Mouse (Mus musculus) induced T-regulatory cell, adult 2 months (primary cell): ENCODE measurements around the gene Gli2.

Experiments
- DNase-seq: peaks from one replicate; pipeline ENCODE4 v3.0.0-alpha.2; 2012; ENCODE audit warnings: low read depth

Gli2 gene

GRCm38 (mm10) chr1:119053402-119053841 is at the start of gene Gli2:
Gene Gli2 (minus strand): TSS chr1:119053619.
- peak; percentile 3 for DNase-seq

DNA sequence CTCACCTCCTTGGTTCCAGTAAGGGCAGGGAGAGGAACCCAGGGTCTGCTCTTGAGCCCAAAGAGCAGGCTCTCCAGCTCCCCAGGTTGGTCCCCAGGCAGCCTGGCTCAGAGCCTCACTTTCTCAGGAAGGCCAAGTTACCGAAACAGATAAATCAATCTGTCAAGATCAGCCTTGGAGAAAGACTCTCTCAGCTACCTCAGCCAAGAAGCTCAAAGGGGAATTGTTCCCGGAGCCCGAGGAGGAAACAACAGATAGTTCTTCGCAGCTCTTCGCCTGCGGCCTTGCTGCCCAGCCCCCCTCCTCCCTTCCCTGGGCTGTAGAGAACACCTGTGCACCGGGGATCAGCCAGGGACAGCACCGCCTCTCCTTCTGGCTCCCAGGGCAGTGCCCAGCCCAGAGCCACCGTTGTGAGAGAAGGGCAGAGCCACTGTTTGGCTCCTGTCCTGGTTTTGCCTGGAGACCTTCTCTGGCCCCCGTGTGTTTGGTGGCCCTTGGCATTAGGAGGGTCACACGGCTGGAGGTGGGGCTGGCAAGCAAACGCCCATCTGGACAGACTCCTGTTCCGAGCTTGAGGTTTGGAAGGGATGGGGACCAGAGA is 44.6 kb upstream of the Gli2 start:
- DNase-seq, result no peak

GRCm38 (mm10) chr1:119093739-119094138 is 40.3 kb upstream of the Gli2 start:
- DNase-seq, result peak; percentile 32

DNA sequence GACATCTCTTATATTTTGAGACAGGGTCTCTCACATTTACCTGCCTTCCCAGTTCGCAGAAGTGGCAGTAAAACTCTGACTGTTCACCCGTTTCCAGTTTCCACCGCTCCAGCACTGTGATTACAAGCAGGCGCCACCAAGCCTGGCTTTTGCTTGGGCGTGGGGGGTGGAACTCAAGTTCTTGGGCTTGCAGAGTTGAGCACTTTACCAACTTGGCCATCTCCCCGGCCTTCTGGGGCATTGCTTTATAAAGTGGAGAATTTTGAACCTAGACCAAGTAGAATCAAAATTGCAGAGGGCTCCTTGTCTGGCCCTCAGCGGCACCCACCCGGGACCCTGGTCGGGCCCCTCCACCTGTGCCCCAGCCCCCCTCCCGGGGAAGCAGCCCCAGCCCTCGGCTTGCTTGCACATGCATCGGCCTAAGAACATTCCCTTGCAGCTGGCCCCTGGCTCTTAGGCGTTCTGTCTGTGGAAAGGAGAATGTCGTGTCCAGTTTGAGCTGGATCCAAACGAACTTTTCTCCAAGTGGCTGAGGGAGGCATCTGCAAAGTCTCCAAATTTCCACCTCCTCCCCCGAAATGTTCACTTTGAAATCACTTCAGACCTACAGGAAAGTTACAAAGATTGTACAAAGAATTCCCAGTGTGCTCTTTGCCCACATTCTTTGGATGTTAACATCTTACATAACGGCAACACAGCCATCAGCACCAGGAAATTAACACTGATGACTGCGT is 36.6 kb upstream of the Gli2 start:
- DNase-seq, result no peak

- peak; percentile 69 for DNase-seq
Measured at GRCm38 (mm10) chr1:119087539-119087938, 34.1 kb upstream of the Gli2 start.

DNA sequence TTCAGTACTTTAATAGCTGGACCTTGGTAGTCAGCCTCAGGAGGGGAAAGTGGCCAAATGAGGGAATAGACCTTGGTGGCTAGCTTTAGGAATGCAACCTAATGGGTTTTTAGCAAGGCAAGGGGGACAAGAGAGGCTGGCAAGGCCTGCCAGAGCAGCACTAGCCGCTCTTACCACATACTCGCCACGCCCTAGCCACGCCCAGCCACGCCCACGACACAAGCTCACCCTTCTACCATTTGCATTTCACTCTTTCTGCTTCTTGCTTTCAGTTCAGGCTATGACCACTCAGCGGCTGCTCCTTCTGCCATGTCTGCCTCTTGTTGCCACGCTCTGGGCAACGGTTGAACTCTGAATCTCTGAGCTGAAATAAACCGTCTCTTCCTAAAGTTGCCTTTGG is 32.4 kb upstream of the Gli2 start:
- DNase-seq, result no peak

DNA sequence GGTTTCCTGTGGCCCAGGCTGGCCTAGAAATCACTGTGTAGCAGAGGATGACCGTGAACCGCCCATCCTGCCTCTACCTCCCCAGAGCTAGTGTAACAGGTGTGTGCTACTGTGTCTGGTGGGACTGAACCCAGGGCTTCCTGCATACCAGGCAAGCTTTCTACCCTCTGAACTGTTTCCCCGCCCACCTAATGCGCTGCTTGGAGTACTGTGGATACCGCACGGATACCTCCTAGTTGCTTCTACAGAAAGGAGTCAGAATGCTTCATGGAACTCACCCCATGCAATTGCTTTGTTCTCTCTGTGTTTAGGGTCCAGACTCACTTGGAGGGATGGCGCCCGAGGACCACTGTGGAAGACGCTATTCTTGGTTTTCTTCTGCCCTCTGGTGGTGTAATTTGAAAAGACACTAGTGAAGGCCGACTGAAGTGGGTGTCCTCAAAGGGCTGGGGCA is 30.1 kb upstream of the Gli2 start:
- peak; percentile 11 for DNase-seq

DNA sequence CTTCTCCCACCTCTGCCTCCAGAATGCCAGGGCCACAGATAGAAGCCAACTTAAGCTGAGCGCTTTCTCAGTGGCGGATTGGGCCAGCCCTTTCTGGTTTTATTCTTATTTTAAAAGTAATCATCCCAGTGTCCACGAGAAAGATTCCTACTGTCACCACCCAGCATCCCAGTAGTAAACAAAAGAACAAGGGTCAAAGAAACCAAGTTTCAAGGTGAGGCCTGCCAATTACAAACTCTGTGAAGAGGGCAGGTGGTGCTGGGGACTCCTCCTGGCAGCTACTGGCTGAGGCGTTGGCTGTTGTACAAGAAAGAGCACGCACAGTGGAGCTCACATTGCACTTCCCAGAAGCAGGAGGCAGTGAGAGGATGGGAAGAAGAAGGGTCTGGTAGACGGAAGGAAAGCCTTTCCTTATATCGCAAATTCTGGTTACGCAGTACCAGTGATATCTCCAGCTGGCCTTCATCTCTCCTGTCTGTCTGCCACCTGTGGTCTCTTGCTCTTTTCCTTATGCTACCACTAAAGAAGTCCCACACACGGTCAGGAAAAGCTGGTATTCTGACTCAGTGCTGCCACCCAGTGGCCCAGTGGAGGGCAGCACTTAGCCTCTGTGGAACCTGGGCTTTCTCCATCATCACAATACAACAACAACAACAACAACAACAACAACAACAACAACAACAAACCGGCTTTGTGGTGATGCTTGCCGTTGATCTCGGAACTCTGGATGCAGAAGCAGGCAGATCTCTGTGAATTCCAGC is 29.0 kb upstream of the Gli2 start:
- peak; percentile 48 for DNase-seq

DNA sequence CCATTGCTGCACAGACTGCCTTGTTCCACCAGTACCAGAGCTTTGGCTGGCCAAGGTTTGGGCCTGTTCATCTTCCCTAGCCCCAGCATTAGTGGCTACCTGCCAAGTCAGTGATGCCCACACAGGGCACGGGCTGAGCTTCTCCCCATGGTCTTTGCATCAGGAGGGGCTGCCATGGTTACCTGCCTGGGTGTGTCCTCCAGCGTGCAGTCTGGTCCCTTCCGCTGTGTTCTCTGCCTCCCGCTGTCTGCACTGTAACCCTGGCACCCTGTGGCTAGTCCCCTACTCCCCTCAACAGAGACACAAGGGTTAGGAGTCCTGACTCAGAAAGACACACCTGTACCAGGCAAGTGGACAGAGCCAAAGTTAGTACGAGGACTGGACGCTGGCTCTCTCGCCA is 24.5 kb upstream of the Gli2 start:
- DNase-seq, result no peak

- DNase-seq, result no peak
Measured at GRCm38 (mm10) chr1:119076333-119076732, 22.9 kb upstream of the Gli2 start.

DNA sequence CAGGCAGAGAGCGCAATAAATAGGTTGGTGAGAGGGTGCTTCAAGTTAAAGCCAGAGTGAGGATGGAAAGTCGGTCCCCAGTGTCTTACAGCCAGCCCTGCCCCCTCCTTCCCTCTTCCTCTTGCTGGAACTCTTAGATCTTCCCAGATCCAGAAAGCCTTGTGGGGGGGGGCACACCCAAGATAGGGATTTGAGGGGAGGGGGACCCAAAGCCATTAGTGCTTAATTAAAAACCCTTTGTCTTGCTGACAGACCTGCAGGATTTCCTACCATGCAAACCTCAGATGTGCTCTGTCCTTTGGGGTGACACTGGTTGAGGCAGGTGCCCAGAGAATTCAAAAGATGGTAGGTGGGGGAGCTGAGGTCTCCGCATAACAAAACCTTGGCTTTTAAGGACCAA is 22.5 kb upstream of the Gli2 start:
- DNase-seq, result no peak

DNA sequence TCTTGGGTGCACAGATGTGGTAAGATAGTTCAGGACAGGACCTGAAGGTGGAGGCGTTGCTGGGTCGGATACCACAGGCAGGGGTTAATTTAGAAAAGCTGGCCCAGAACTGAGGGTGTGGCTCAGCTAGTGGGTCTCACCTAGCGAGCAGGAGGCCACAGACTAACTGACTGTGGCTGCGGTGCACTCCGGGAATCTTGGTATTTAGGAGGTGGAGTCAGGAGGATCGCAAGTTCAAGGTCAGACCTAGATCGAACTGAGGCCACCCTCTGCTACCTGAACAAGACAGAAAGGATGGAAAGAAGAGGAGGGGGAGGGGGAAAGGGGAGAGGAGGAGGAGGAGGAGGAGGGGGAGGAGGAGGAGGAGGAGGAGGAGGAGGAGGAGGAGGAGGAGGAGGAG is 22.1 kb upstream of the Gli2 start:
- no peak for DNase-seq

- DNase-seq, result no peak
Measured at GRCm38 (mm10) chr1:119074910-119075309, 21.5 kb upstream of the Gli2 start.

DNA sequence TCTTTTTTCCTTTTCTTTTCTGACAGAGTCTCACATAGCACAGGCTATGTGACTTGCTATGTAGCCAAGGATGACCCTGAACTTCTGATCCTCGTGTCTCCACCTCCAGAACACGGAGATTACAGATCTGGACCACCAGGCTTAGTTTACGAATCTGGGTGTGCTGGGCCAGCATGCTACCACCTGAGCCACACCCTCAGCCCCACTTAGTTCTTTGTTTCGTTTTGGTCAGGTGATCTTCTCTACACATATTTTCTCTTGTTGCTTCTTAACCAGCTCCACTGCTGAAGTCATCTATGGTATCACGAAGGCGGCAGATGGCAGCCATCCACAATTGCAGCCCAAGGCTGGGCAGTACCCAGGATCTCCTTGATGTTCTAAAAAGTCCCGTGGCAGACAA is 20.5 kb upstream of the Gli2 start:
- no peak for DNase-seq

DNA sequence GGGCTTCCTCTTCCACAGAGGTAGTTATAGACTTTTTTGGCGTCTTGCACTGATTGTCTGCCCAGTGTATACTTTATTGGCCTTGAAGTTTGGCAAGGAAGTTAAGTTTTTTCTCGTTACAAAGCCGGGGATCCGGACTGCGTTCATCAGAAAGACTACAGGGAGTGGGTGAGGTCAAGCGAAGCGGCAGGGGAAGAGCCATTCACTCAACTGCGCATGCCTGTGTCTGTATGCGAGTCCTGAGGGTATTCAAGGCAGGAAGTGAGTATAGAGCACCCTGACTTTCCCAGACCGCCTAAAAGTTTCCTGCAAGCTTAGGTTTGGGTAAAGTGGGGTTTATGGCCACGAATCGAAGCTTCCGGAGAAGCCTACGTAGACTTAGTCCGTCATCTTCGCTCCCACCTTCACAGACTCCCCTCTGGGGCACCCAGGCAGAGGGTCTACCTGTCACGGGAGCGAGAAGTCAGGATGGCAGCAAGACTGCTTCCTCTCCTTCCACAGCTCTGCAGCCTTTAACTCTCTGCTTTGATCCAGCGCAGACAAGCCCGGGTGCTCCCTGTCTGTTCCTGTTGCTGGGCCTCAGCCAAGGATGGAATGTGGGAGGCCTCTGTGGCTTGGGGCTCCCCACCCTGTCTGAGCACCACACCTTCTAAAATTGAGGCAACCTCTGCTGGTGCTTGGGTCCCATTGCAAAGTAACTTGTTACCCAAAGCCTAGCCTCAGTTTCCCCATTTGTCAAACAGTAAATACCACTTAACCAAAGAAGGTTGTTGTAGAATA is 11.7 kb upstream of the Gli2 start:
- no peak for DNase-seq

DNA sequence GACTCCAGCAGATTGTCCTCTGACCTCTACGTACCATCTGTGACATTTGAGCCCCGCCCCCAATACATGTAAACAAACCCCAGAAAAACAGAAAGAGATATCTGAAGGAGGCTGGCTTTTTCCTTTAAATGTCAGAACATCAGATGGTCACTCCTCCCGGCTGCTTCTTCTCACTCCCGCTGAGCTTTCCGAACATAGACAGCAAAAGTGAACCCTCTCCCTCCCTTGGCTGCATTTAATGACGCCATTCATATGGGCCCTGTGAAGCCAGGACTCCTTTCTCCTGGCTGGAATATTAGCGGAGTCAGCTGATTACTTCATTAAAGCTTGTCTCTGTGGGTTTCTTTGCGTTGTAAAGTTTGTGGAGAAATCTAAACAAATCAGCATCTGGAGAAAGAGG is 3.1 kb upstream of the Gli2 start:
- no peak for DNase-seq

GRCm38 (mm10) chr1:119055801-119056200 is 2.4 kb upstream of the Gli2 start:
- DNase-seq, result no peak

GRCm38 (mm10) chr1:119054468-119054867 is 1.0 kb upstream of the Gli2 start:
- DNase-seq, result no peak

DNA sequence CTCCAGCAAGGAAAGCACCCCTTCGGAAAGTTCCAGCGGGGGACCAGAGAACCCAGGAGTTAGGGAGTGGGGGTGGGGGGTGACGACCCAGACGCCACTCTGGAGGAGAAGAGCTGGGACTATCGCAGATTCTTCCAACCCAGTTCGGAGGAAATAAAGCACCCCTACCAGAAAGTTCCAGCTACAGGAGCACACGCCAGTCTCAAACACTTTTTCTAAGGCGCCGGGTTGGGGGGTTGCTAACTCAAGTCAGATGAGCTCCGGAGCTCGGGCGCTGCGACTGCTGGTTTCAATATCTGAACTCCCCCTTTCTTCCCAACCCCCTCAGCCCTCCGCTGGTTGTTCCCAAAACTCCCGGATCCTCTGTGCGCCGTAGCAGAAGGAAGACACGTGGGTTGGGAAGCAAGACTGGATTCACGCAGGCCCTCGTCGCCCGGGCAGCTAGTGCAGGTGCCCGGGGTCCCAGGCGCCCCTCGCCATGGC is 494 bp upstream of the Gli2 start:
- no peak for DNase-seq

GRCm38 (mm10) chr1:119052631-119053177 is 715 bp downstream of the Gli2 start:
- no peak for DNase-seq

- DNase-seq, result no peak
Measured at GRCm38 (mm10) chr1:119051938-119052551, 1.4 kb downstream of the Gli2 start.
